Mouse (Mus musculus) liver, embryonic 14.5 days (tissue): ENCODE results near the gene Sec14l4. TPM values are rescaled to one million over a fixed set of nuclear protein-coding genes. Genes with fewer than 3 reads are reported as not detected.
"Not testable (repeated sequence)": the region's sequence is repeated elsewhere in the genome, so short reads cannot be mapped to it uniquely, and the experiment has no call there.

ENCODE experiments used
- ATAC-seq: fragments of 200-750 bp; cut with Nextera tagmentation; 2 replicates; pipeline ENCODE4 v1.8.0; 2017; ENCODE audit warnings: moderate number of reproducible peaks, mild to moderate bottlenecking, moderate library complexity; ENCODE audit not compliant: insufficient read depth
- DNase-seq, 3 experiments: peaks; one replicate each; pipeline ENCODE4 v3.0.0-alpha.2; 2012 to 2013; ENCODE audit warnings: low read depth in 3 of 3, low spot score in 3 of 3
- H3K27ac ChIP-seq: fragments of 300-500 bp; sonication (generic); 2 replicates; pipeline ENCODE4 v1.5.1; 2014; ENCODE audit warnings: moderate library complexity, mild to moderate bottlenecking, control low read depth, inconsistent platforms
- H3K27me3 ChIP-seq: fragments of 300-500 bp; sonication (generic); 2 replicates; pipeline ENCODE4 v1.6.1; 2014; ENCODE audit warnings: mild to moderate bottlenecking, low read length, moderate library complexity; ENCODE audit not compliant: control insufficient read depth, insufficient read depth
- H3K36me3 ChIP-seq: fragments of 300-500 bp; sonication (generic); replicated peaks from 2 replicates; pipeline ENCODE4 v1.6.1; 2014; ENCODE audit warnings: low read depth; ENCODE audit not compliant: control insufficient read depth, insufficient read depth
- H3K4me1 ChIP-seq, 2 experiments: fragments of 200-500 bp in 1 of 2; fragments of 300-500 bp in 1 of 2; sonication (generic) in 1 of 2; replicated peaks; 2 replicates each; pipeline ENCODE4 v1.6.1; 2012 to 2014; ENCODE audit warnings: antibody characterized with exemption in 1 of 2, inconsistent platforms in 1 of 2, low read length in 1 of 2; ENCODE audit not compliant: control insufficient read depth in 2 of 2, insufficient read depth in 2 of 2
- H3K4me2 ChIP-seq: fragments of 300-500 bp; sonication (generic); 2 replicates; pipeline ENCODE4 v1.6.1; 2014; ENCODE audit warnings: low read depth, mild to moderate bottlenecking, control low read depth, moderate library complexity
- H3K4me3 ChIP-seq, 2 experiments: fragments of 200-500 bp in 1 of 2; fragments of 300-500 bp in 1 of 2; sonication (generic) in 1 of 2; 2 replicates each; pipeline ENCODE4 v1.5.1; 2012 to 2014; ENCODE audit warnings: low read depth in 2 of 2, low read length in 2 of 2, mild to moderate bottlenecking in 2 of 2, control low read depth in 1 of 2, inconsistent platforms in 1 of 2, moderate library complexity in 1 of 2; ENCODE audit not compliant: insufficient read depth in 1 of 2
- H3K9ac ChIP-seq: fragments of 300-500 bp; sonication (generic); replicated peaks from 2 replicates; pipeline ENCODE4 v1.6.1; 2014; ENCODE audit warnings: mild to moderate bottlenecking, control low read depth, moderate library complexity
- H3K9me3 ChIP-seq: fragments of 300-500 bp; sonication (generic); 2 replicates; pipeline ENCODE4 v1.6.1; 2016; ENCODE audit warnings: low read length, mixed read lengths; ENCODE audit not compliant: control insufficient read depth
- CTCF ChIP-seq: IDR thresholded peaks from 2 replicates; pipeline ENCODE4 v1.5.1; 2016; ENCODE audit warnings: antibody characterized with exemption, low read depth, control low read depth
- EP300 ChIP-seq: IDR thresholded peaks from 2 replicates; pipeline ENCODE4 v1.6.1; 2016; ENCODE audit warnings: antibody characterized with exemption, low read depth
- WGBS: fragments of 180-500 bp; shearing (Covaris S2); extraction: QIAGEN DNeasy Blood & Tissue Kit; methylation state at CpG from one replicate; pipeline ENCODE4 v1.1.7; 2014; ENCODE audit not compliant: insufficient replicate concordance; 5-methylcytosine and 5-hydroxymethylcytosine counted together
- polyA plus RNA-seq, 2 experiments: library from polyadenylated mRNA; depleted of rRNA in 1 of 2; stranded (reverse) in 1 of 2; unstranded in 1 of 2; fragments of >200 nt; fragmentation: Nextera tagmentation in 1 of 2; extraction: Ambion mirVana in 1 of 2; gene quantifications; 2 replicates each; pipeline versions ENCODE4 v1.2.1 to v1.2.3; 2012 to 2014

Sec14l4 gene
- polyA plus RNA-seq, 2 experiments: 0.93 to 1.6 TPM

GRCm38 (mm10) chr11:4006462-4006861, 24.8 kb upstream of the Sec14l4 start:
- H3K27ac ChIP-seq: no peak overlapping the region
- DNase-seq (no peak), ATAC-seq (no peak)
- no peaks in the 10 kb centered on the region for H3K9me3 ChIP-seq
- no peaks in the 10 kb centered on the region for H3K4me1 ChIP-seq
- 63% methylated on average over 3 of the region's 3 CpGs for WGBS
- H3K4me2 ChIP-seq: no peak overlapping the region
- no peak overlapping the region for H3K4me3 ChIP-seq
- no peaks in the 10 kb centered on the region for H3K27me3 ChIP-seq
- TF ChIP-seq EP300 (no peak), CTCF (peak; percentile 37; the same call in 1 of the 2 replicates)
- no peak overlapping the region for H3K9ac ChIP-seq
- no peaks in the 10 kb centered on the region for H3K36me3 ChIP-seq

GRCm38 (mm10) chr11:4012616-4013015, 18.6 kb upstream of the Sec14l4 start:
- Histone ChIP-seq H3K36me3 (no peaks in the 10 kb centered on the region), H3K4me1 (no peaks in the 10 kb centered on the region), H3K27ac (no peak overlapping the region), H3K9me3 (no peaks in the 10 kb centered on the region), H3K27me3 (no peaks in the 10 kb centered on the region), H3K4me2 (no peak overlapping the region), H3K9ac (no peak overlapping the region), H3K4me3 (no peak overlapping the region)
- TF ChIP-seq CTCF (no peak), EP300 (no peak)
- WGBS: 23% methylated on average over 1 of the region's 1 CpGs
- no peak for ATAC-seq
- no peak for DNase-seq

- not testable (repeated sequence) for H3K36me3 ChIP-seq, DNase-seq, ATAC-seq, H3K9ac ChIP-seq, H3K27ac ChIP-seq, H3K27me3 ChIP-seq, H3K4me1 ChIP-seq, H3K4me2 ChIP-seq, H3K4me3 ChIP-seq, H3K9me3 ChIP-seq
- 58% methylated on average over 14 of the region's 14 CpGs for WGBS
These were observed 15.5 kb upstream of the Sec14l4 start for GRCm38 (mm10) chr11:4015796-4016195.

- H3K4me2 ChIP-seq, H3K9ac ChIP-seq, H3K4me1 ChIP-seq, H3K27ac ChIP-seq, DNase-seq, H3K27me3 ChIP-seq, ATAC-seq, H3K9me3 ChIP-seq, H3K4me3 ChIP-seq, H3K36me3 ChIP-seq: not testable (repeated sequence)
- WGBS: 59% methylated on average over 13 of the region's 13 CpGs
These were observed 9.2 kb upstream of the Sec14l4 start for GRCm38 (mm10) chr11:4022111-4022510.

- H3K9ac ChIP-seq: no peak overlapping the region
- WGBS: 35% methylated on average over 2 of the region's 2 CpGs
- H3K27me3 ChIP-seq: no peaks in the 10 kb centered on the region
- DNase-seq (no peak), ATAC-seq (no peak)
- H3K9me3 ChIP-seq: no peaks in the 10 kb centered on the region
- no peak overlapping the region for H3K4me2 ChIP-seq
- no peak overlapping the region for H3K4me3 ChIP-seq
- TF ChIP-seq CTCF: no peak
- TF ChIP-seq EP300: no peak
- no peak overlapping the region for H3K27ac ChIP-seq
- H3K36me3 ChIP-seq: no peaks in the 10 kb centered on the region
- 0 out of 4 replicates have a peak, but pooled peaks cover 0 to 2% of the 10 kb centered on the region in 2 experiments for H3K4me1 ChIP-seq
These were observed 7.9 kb upstream of the Sec14l4 start for GRCm38 (mm10) chr11:4023321-4023720.
